Mouse (Mus musculus) G1E (cell line): ENCODE results near the gene Slc23a2.

Experiments
- CTCF ChIP-seq: IDR thresholded peaks from 2 replicates; pipeline ENCODE4 v1.5.1; 2012; ENCODE audit warnings: low read depth, low read length, inconsistent platforms, mixed read lengths
- GATA1 ChIP-seq: IDR thresholded peaks from 2 replicates; pipeline ENCODE4 v1.6.1; 2012; ENCODE audit warnings: borderline replicate concordance, low read length, inconsistent platforms, mixed read lengths
- GATA2 ChIP-seq: IDR thresholded peaks from 2 replicates; pipeline ENCODE4 v1.6.1; 2012; ENCODE audit warnings: low read depth, low read length, inconsistent platforms, borderline replicate concordance
- POLR2AphosphoS5 ChIP-seq: IDR thresholded peaks from 2 replicates; pipeline ENCODE4 v1.6.1; 2012; ENCODE audit warnings: low read depth, low read length, inconsistent platforms; ENCODE audit not compliant: insufficient replicate concordance
- TAL1 ChIP-seq: conservative IDR thresholded peaks from 2 replicates; pipeline ENCODE4 v1.6.1; 2012; ENCODE audit warnings: low read depth, low read length, inconsistent platforms, mixed read lengths

GRCm38 (mm10) chr2:132127904-132128303 is 17.0 kb downstream of the Slc23a2 start:
- TF ChIP-seq TAL1 (no peak), CTCF (no peak), POLR2AphosphoS5 (no peak), GATA1 (no peak), GATA2 (no peak)
